Mouse (Mus musculus) yolk sac, embryonic 10.5 days (tissue): ENCODE measurements at regions not wholly inside any gene's neighbourhood (a gene's known extent, or its start where the extent isn't known, plus 50 kb on each side); places are given as distances from the start of the nearest gene placed in this dataset.
"Not testable (repeated sequence)": the region's sequence is repeated elsewhere in the genome, so short reads cannot be mapped to it uniquely, and the experiment has no call there.

Experiments used
- DNase-seq: peaks from one replicate; pipeline ENCODE4 v3.0.0-alpha.2; 2017; ENCODE audit warnings: low spot score

GRCm38 (mm10) chr13:12940911-12941310 lies 64.3 kb downstream of the Prl2c2 start:
- not testable (repeated sequence) for DNase-seq

GRCm38 (mm10) chr13:12935103-12935502 lies 70.1 kb downstream of the Prl2c2 start:
- peak; percentile 4 for DNase-seq

- DNase-seq = peak; percentile 27
These were observed 73.1 kb downstream of the Prl2c2 start for GRCm38 (mm10) chr13:12931907-12932617.

GRCm38 (mm10) chr13:12930566-12930965 lies 74.6 kb downstream of the Prl2c2 start:
- no peak for DNase-seq

GRCm38 (mm10) chr13:12929806-12930205 lies 75.4 kb downstream of the Prl2c2 start:
- DNase-seq = no peak

- peak; percentile 3 for DNase-seq
These were observed 77.4 kb downstream of the Prl2c2 start for GRCm38 (mm10) chr13:12927587-12928345.

GRCm38 (mm10) chr13:12925604-12926003 lies 79.6 kb downstream of the Prl2c2 start:
- no peak for DNase-seq

GRCm38 (mm10) chr13:12912902-12913301 lies 92.3 kb downstream of the Prl2c2 start:
- no peak for DNase-seq

- DNase-seq = no peak
These were observed 99.0 kb downstream of the Prl2c2 start for GRCm38 (mm10) chr13:12906151-12906550.

- DNase-seq = not testable (repeated sequence)
These were observed 89.8 kb upstream of the Prl2c3 start for GRCm38 (mm10) chr13:12889631-12890030.

- not testable (repeated sequence) for DNase-seq
These were observed 79.6 kb upstream of the Prl2c3 start for GRCm38 (mm10) chr13:12879506-12879905.

GRCm38 (mm10) chr13:12864946-12865345 lies 65.1 kb upstream of the Prl2c3 start:
- not testable (repeated sequence) for DNase-seq

- DNase-seq = no peak
These were observed 64.4 kb upstream of the Prl2c3 start for GRCm38 (mm10) chr13:12864263-12864662.

GRCm38 (mm10) chr13:12863542-12863941 lies 63.7 kb upstream of the Prl2c3 start:
- not testable (repeated sequence) for DNase-seq

GRCm38 (mm10) chr13:12860954-12861353 lies 61.1 kb upstream of the Prl2c3 start:
- not testable (repeated sequence) for DNase-seq

- DNase-seq = not testable (repeated sequence)
These were observed 60.1 kb upstream of the Prl2c3 start for GRCm38 (mm10) chr13:12859930-12860329.
